Mouse (Mus musculus) CH12.LX (cell line): ENCODE data around the gene Errfi1. TPM values are rescaled to one million over a fixed set of nuclear protein-coding genes. Genes with fewer than 3 reads are reported as not detected.

Source experiments
- DNase-seq: peaks from one replicate; pipeline ENCODE4 v3.0.0-alpha.2; 2013; ENCODE audit errors: extremely low read depth
- H3K27ac ChIP-seq: 2 replicates; pipeline ENCODE4 v1.5.1; 2012; ENCODE audit warnings: low read depth, mild to moderate bottlenecking, control low read depth, moderate library complexity; ENCODE audit not compliant: insufficient read depth
- H3K27me3 ChIP-seq: replicated peaks from 2 replicates; pipeline ENCODE3; 2012; ENCODE audit warnings: inconsistent platforms
- H3K36me3 ChIP-seq, 2 experiments: replicated peaks in 1 of 2; 2 replicates each; pipeline versions ENCODE3 to v1.6.1; 2012; ENCODE audit warnings: inconsistent platforms in 1 of 2, low read length in 1 of 2, mild to moderate bottlenecking in 1 of 2, mixed read lengths in 1 of 2, moderate library complexity in 1 of 2; ENCODE audit not compliant: control insufficient read depth in 1 of 2, insufficient read depth in 1 of 2
- H3K4me1 ChIP-seq, 2 experiments: 2 replicates each; pipeline ENCODE4 v1.6.1; 2012; ENCODE audit warnings: inconsistent platforms in 1 of 2, moderate library complexity in 1 of 2; ENCODE audit not compliant: insufficient read depth in 2 of 2, control insufficient read depth in 1 of 2
- H3K4me2 ChIP-seq: 2 replicates; pipeline ENCODE4 v1.6.1; 2012; ENCODE audit warnings: low read depth, mild to moderate bottlenecking, control low read depth; ENCODE audit not compliant: poor library complexity, insufficient read depth, severe bottlenecking
- H3K4me3 ChIP-seq, 3 experiments: fragments of 150-350 bp in 1 of 3; sonication (generic) in 1 of 3; replicated peaks in 1 of 3; 2 replicates each; pipeline versions ENCODE3 to v1.5.1; 2011 to 2012; ENCODE audit warnings: low read depth in 2 of 3, low read length in 2 of 3, mild to moderate bottlenecking in 2 of 3, moderate library complexity in 2 of 3, control low read depth in 1 of 3, improper control_type of control experiment in 1 of 3, inconsistent platforms in 1 of 3, mixed read lengths in 1 of 3; ENCODE audit not compliant: poor library complexity in 1 of 3
- H3K79me2 ChIP-seq: replicated peaks from 2 replicates; pipeline ENCODE4 v1.6.1; 2012; ENCODE audit warnings: mild to moderate bottlenecking, moderate library complexity; ENCODE audit not compliant: control insufficient read depth, poor library complexity, insufficient read depth, severe bottlenecking; ENCODE audit errors: extremely low read depth
- H3K9ac ChIP-seq: 2 replicates; pipeline ENCODE4 v1.6.1; 2012; ENCODE audit warnings: low read depth, mild to moderate bottlenecking, control low read depth, moderate library complexity; ENCODE audit not compliant: insufficient read depth
- H3K9me3 ChIP-seq: replicated peaks from 2 replicates; pipeline ENCODE3; 2012; ENCODE audit warnings: low read length, inconsistent platforms, mixed read lengths
- ELF1 ChIP-seq: IDR thresholded peaks from 2 replicates; pipeline ENCODE4 v1.6.1; 2014; ENCODE audit warnings: low read depth, mild to moderate bottlenecking, inconsistent platforms, low read length, improper control_type of control experiment
- EP300 ChIP-seq: IDR thresholded peaks from 2 replicates; pipeline ENCODE4 v1.6.1; 2011; ENCODE audit warnings: low read length, improper control_type of control experiment
- ETS1 ChIP-seq: conservative IDR thresholded peaks from 2 replicates; pipeline ENCODE4 v1.6.1; 2012; ENCODE audit warnings: low read depth, mild to moderate bottlenecking, inconsistent platforms, low read length, improper control_type of control experiment, moderate library complexity
- HCFC1 ChIP-seq: IDR thresholded peaks from 2 replicates; pipeline ENCODE4 v1.6.1; 2012; ENCODE audit warnings: low read depth, mild to moderate bottlenecking, inconsistent platforms, low read length, improper control_type of control experiment
- IRF4 ChIP-seq: IDR thresholded peaks from 2 replicates; pipeline ENCODE4 v1.6.1; 2014; ENCODE audit warnings: low read depth, mild to moderate bottlenecking, inconsistent platforms, low read length, improper control_type of control experiment
- MAFK ChIP-seq: IDR thresholded peaks from 2 replicates; pipeline ENCODE4 v1.6.1; 2011; ENCODE audit warnings: low read length, improper control_type of control experiment; ENCODE audit not compliant: insufficient replicate concordance
- MAX ChIP-seq: IDR thresholded peaks from 2 replicates; pipeline ENCODE4 v1.6.1; 2011; ENCODE audit warnings: low read length, improper control_type of control experiment
- MEF2A ChIP-seq: IDR thresholded peaks from 2 replicates; pipeline ENCODE4 v1.6.1; 2014; ENCODE audit warnings: low read depth, mild to moderate bottlenecking, inconsistent platforms, low read length, improper control_type of control experiment, borderline replicate concordance
- MXI1 ChIP-seq: IDR thresholded peaks from 2 replicates; pipeline ENCODE4 v1.6.1; 2011; ENCODE audit warnings: mild to moderate bottlenecking, low read depth, low read length, improper control_type of control experiment
- MYC ChIP-seq: IDR thresholded peaks from 2 replicates; pipeline ENCODE4 v1.6.1; 2011; ENCODE audit warnings: low read depth, mild to moderate bottlenecking, improper control_type of control experiment, low read length
- PAX5 ChIP-seq: IDR thresholded peaks from 2 replicates; pipeline ENCODE4 v1.6.1; 2012; ENCODE audit warnings: low read length, inconsistent platforms, mixed read lengths
- POLR2A ChIP-seq: IDR thresholded peaks from 2 replicates; pipeline ENCODE4 v1.6.1; 2011; ENCODE audit warnings: low read depth, mild to moderate bottlenecking, improper control_type of control experiment, low read length
- SMC3 ChIP-seq: IDR thresholded peaks from 2 replicates; pipeline ENCODE4 v1.6.1; 2011; ENCODE audit warnings: low read depth, low read length, improper control_type of control experiment
- TCF12 ChIP-seq: IDR thresholded peaks from 2 replicates; pipeline ENCODE4 v1.6.1; 2014; ENCODE audit warnings: low read depth, mild to moderate bottlenecking, inconsistent platforms, low read length, improper control_type of control experiment
- USF1 ChIP-seq: IDR thresholded peaks from 2 replicates; pipeline ENCODE4 v1.6.1; 2014; ENCODE audit warnings: low read depth, mild to moderate bottlenecking, inconsistent platforms, low read length, improper control_type of control experiment
- ZNF384 ChIP-seq: IDR thresholded peaks from 2 replicates; pipeline ENCODE4 v1.6.1; 2012; ENCODE audit warnings: low read depth, low read length, improper control_type of control experiment, inconsistent platforms
- dilution Hi-C: fragments of 300-500 bp; cut with MboI; formaldehyde crosslinking; loops from 2 replicates; pipeline ENCODE4 v1.14.3; 2020; ENCODE audit warnings: low sequenced_read_pairs; ENCODE audit not compliant: extremely low pct_unique_long_range_greater_than_20kb, extremely low pct_ligation_motif_present
- in situ Hi-C: fragments of 300-500 bp; cut with MboI; formaldehyde crosslinking; loops from 3 replicates; pipeline ENCODE4 v1.14.3; 2019; ENCODE audit warnings: low sequenced_read_pairs, low pct_ligation_motif_present, low pct_unique_long_range_greater_than_20kb, mixed read lengths
- polyA plus RNA-seq: library from polyadenylated mRNA; unstranded; fragments of >175 nt; gene quantifications from 2 replicates; pipeline ENCODE4 v1.2.1, GENCODE M21; 2012; ENCODE audit warnings: low read depth; ENCODE audit not compliant: insufficient read length
- total RNA-seq, 2 experiments: library from RNA; depleted of rRNA; stranded (reverse); fragments of 300-350 nt in 1 of 2; fragments of >200 nt in 1 of 2; gene quantifications; 2 replicates each; pipeline ENCODE4 v1.2.3; 2012 to 2014

Gene Errfi1
- total and polyA plus RNA-seq, 3 experiments: 0.08 to 0.28 (median 0.14) TPM

GRCm38 (mm10) chr4:150875393-150875792, 21.7 kb downstream of the Errfi1 start:
- no peak overlapping the region for H3K4me3 ChIP-seq
- no peak overlapping the region for H3K4me2 ChIP-seq
- peaks cover 6 to 34% of the 10 kb centered on the region in 2 experiments for H3K4me1 ChIP-seq
- TF ChIP-seq POLR2A (no peak), MYC (no peak), ETS1 (no peak), PAX5 (no peak), MEF2A (no peak), HCFC1 (no peak), IRF4 (no peak), USF1 (no peak), EP300 (no peak)
- peaks cover 13% of the 10 kb centered on the region for H3K9me3 ChIP-seq
- no peaks in the 10 kb centered on the region for H3K79me2 ChIP-seq
- no peak overlapping the region for H3K9ac ChIP-seq
- H3K27me3 ChIP-seq: no peaks in the 10 kb centered on the region
- in situ Hi-C loops (loop anchor here (10.0 kb wide), 1 partner anchor 211 kb away; no protein-coding TSS in a partner anchor), dilution Hi-C loops (no loop called here)
- no peak overlapping the region for H3K27ac ChIP-seq
- no peak for DNase-seq
- H3K36me3 ChIP-seq: no peaks in the 10 kb centered on the region

- no peak overlapping the region for H3K4me3 ChIP-seq
- no peaks in the 10 kb centered on the region for H3K27me3 ChIP-seq
- H3K27ac ChIP-seq: no peak overlapping the region
- H3K4me2 ChIP-seq: no peak overlapping the region
- in situ Hi-C loops (loop anchor here (10.0 kb wide), 1 partner anchor 215 kb away; no protein-coding TSS in a partner anchor), dilution Hi-C loops (no loop called here)
- H3K4me1 ChIP-seq: peaks cover 0 to 5% of the 10 kb centered on the region in 2 experiments; a peak in 1 of 4 replicates
- no peak overlapping the region for H3K9ac ChIP-seq
- peaks cover 13% of the 10 kb centered on the region for H3K9me3 ChIP-seq
- no peaks in the 10 kb centered on the region for H3K79me2 ChIP-seq
- DNase-seq: no peak
- TF ChIP-seq SMC3 (no peak), TCF12 (no peak), MAX (no peak), PAX5 (no peak), ELF1 (no peak), POLR2A (no peak), ZNF384 (no peak), MXI1 (no peak), EP300 (no peak)
- H3K36me3 ChIP-seq: no peaks in the 10 kb centered on the region
These were observed 25.9 kb downstream of the Errfi1 start for GRCm38 (mm10) chr4:150879631-150880030.

- H3K9ac ChIP-seq: no peak overlapping the region
- H3K4me2 ChIP-seq: no peak overlapping the region
- H3K27me3 ChIP-seq: no peaks in the 10 kb centered on the region
- no peaks in the 10 kb centered on the region for H3K36me3 ChIP-seq
- H3K79me2 ChIP-seq: no peaks in the 10 kb centered on the region
- no peak overlapping the region for H3K4me3 ChIP-seq
- H3K27ac ChIP-seq: no peak overlapping the region
- TF ChIP-seq SMC3 (no peak), TCF12 (no peak), MAFK (no peak)
- dilution Hi-C loops: no loop called here
- no peak for DNase-seq
- no peaks in the 10 kb centered on the region for H3K4me1 ChIP-seq
- in situ Hi-C loops: no loop called here
- peaks cover 13% of the 10 kb centered on the region for H3K9me3 ChIP-seq
These were observed 26.6 kb downstream of the Errfi1 start for GRCm38 (mm10) chr4:150880364-150880763.
